Mouse (Mus musculus): ENCODE results near the gene Tmem198.
A peak's percentile ranks its signal among the peaks of the same experiment; 100 is the strongest.

The Tmem198 gene

DNA sequence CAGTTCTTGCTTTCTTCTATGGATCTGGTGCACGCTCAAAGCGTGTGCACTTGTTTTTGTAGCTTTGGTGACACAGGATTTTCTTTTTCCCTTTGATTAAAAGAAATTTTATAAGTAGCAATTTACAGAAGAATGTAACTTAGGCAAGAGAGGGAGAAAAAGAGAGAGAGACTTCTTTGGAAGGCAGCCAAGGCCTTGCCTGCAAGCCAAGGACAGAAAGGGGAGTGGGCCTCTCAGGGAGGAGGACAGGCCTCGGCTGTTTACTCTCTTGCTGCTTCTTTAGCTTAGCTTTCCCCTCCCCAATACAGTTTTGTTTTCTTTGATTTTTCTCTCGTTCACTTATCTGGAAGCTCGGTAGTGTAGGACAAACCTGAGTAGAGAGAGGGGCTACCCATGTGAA lies 40.2 kb downstream of the Tmem198 start:
- DNase-seq, result no peak

DNA sequence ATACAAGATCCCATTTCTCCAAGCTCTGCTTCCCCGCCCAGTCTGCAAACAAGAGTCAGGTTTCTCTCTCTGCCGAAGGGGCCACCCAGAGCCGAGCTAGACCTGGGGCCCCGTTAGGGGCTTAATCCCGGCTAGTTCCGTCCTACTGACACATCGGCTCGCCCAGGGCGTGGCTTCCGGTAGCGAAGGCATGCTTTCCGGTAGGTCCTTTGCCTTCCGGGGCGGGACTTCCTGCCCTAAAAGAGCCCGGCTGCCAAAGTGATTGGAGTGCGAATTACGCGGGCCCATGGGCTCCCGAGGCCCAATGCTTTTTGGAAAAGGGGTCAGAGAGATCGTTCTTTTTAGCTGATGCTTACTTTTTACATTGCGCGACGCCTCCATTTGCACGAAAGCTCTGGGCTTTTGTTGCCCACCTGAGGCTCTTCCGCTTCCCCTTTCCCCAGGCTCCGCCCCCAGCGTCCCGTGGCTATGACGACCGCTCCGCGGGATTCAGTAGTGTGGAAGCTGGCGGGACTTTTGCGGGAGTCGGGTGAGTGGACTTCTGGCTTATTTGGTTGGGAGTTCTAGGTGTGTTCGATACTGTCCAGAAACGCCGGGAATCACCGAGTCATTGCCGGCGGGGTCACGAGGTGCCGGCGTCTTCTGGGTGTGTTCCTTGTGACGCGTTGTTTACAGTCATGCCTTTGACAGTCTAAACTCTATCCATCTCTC lies 42.1 kb downstream of the Tmem198 start, which contains the start of gene Stk11ip:
Stk11ip (plus strand) TSS at position 209 of the 711 bp plus-strand sequence.
- DNase-seq, result peak; percentile 92

DNA sequence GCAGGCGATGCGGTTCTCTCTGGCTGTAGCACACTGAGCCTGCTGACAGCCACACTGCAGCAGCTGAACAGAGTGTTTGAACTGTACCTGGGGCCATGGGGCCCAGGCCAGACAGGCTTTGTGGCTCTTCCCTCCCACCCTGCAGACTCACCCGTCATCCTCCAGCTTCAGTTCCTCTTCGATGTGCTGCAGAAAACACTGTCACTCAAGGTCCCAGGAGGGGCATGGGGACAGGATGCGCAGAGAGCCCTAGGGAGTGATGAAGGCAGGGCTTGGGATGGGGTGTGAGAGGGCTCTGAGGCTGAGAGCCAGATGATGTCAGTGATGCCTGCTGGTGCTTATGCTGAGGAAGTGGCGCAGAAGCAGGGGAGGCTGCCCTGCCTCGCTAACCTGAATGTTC lies 45.3 kb downstream of the Tmem198 start:
- no peak for DNase-seq

DNA sequence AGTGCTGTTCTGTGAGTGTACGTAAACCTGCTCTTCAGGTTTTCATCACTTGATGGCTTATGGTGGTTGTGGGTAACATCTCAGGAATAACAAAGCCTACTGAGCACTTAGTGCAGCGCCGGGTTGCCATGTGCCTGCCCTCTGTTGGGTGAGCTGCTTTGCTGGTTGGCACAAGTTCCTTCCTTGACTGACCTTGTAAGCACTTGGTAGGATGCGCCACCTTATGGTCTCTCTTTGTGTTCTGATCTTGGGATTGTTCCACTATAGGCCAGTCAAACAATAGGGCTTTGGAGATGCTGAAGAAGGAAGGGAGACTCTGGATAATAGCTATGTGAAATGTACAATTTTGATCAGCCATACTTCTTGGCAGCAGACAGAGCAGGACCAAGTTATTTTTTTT lies 51.2 kb downstream of the Tmem198 start:
- no peak for DNase-seq

DNA sequence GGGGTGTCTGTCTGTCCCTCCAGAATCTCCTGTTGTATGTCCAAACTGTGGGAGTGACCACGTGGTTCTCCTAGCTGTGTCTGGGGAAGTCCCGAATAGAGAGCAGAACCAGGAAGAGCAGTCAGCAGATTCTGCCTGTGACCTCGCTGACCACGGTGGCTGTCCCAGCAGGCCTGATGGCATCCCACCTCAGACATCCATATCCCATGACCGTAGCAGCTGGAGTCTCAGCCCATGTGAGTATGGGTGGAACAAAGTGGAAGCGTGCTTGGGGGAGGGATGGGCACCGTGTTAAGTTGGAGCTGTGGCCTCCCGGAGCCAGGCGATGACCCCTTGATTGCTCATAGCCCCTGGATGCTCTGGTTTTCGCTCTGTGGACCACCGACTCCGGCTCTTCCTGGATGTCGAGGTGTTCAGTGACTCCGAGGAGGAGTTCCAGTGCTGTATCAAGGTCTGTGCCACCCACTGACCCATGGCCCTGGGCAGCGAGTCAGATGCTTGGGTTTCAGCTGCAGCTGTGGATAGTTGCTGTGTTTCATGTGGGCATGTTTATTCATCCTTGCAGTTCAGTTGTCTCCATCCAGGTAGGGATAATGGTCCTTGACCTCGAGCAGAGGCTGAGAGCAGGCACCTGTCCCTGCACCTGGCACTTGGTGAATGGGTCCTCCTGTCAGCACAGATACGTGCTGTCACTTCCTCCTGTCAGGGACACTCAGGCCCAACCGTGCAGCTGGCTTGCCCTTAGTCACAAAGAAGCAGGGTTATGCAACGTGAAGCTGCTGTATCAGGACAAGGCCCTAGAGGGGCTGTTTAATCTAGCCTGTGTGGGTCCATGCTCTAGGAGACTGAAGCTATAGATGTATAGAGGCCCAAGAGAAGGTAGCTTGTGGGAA lies 53.2 kb downstream of the Tmem198 start:
- no peak for DNase-seq

DNA sequence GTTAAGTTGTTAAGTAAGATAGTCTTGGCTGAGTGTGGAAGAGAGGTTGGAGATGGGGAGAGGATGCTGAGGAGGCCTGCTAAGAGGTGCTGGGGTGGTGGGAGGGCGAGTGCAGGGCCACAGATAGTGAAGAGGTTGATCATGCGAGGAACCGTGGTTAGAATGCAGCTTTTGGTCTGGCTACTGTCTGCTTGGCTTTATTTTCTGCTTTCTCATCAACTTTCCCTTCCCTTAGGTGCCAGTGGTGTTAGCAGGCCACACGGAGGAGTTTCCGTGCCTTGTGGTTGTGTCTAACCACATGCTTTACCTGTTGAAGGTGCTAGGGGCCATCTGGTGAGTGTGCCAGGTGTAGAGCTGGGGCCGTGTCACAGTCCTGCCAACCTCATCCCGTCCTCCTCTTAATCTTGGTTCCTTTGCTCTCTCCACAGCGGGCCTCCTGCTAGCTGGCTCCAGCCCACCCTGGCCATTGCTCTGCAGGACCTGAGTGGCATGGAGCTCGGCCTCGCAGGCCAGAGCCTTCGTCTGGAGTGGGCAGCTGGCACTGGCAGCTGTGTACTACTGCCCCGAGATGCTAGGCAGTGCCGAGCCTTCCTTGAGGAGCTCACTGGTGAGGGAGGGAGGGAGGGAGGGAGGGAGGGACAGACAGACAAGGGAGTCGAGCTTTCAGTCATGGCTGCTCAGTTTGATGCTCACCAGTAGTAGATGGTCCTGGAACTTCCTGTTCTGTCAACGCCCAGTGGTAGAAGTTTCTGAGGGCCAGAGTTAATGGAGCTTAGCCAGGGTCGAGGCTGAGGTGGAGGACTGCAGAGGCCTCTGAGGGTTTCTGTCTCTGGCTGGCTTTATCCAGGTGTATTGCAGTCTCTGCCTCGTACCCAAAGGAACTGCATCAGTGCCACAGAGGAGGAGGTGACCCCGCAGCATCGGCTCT lies 54.3 kb downstream of the Tmem198 start:
- DNase-seq, result no peak

Data from lung, postnatal 14 days (tissue).